Mouse (Mus musculus) cerebellum, postnatal 4 days (tissue): ENCODE results near the gene Pparg.

Experiments used
- DNase-seq, 2 experiments: peaks; one replicate each; pipeline ENCODE4 v3.0.0; 2022; ENCODE audit warnings: low spot score in 2 of 2, mixed read lengths in 1 of 2

Gene Pparg

GRCm38 (mm10) chr6:115360776-115361605 is at the start of gene Pparg:
Pparg (plus strand) TSS chr6:115360951.
- DNase-seq: peak; percentile 21 to 30

GRCm38 (mm10) chr6:115312780-115313179 is 48.0 kb upstream of the Pparg start:
- peak in 1 of 2 experiments; percentile 21 for DNase-seq

GRCm38 (mm10) chr6:115313235-115313738 is 47.5 kb upstream of the Pparg start:
- DNase-seq: peak in 1 of 2 experiments; percentile 10

- DNase-seq: no peak
Observed at GRCm38 (mm10) chr6:115313910-115314309, 46.8 kb upstream of the Pparg start.

DNA sequence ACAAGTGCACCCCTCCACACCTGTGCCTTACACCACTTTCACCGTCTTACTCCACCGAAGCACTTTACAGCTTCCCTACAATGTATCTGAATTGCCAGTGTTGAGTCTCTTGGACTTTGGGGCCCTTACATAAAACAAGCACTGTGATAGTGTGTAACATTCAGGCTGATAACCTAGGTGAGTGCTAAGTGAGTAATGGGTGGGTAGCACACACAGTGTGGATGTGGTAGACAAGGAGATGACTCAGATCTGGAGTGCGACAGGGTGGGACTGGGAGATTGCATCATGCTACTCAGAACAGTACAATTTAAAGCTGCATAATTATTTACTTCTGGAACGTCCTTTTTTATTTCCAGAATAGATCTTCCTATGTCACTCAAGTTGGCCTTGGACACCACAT is 45.0 kb upstream of the Pparg start:
- no peak for DNase-seq

GRCm38 (mm10) chr6:115316811-115317221 is 43.9 kb upstream of the Pparg start:
- DNase-seq: peak in 1 of 2 experiments; percentile 8

- DNase-seq: no peak
Observed at GRCm38 (mm10) chr6:115318811-115319210, 41.9 kb upstream of the Pparg start.

GRCm38 (mm10) chr6:115319686-115320085 is 41.1 kb upstream of the Pparg start:
- no peak for DNase-seq

- DNase-seq: no peak
Observed at GRCm38 (mm10) chr6:115320927-115321714, 39.6 kb upstream of the Pparg start.

DNA sequence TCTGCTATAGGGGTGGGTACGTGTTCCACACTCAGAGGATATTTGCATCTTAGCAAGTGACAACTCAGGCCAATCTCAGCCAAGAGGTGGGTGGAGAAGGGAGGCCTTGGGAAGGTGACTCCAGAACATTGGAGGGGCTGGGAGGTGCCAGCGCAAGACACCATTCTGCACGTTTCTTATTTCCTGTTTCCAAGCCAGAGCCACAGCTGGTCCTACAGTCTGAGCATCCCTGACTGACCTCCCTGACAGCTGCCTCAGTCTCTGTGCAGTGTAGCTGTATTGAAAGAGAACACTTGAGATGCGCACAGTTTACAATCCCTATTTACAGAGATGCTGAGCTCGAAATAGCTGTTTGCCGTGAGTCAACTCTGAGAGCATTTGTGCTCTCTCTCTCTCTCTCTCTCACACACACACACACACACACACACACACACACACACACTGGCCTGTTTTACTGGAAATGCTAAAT is 38.8 kb upstream of the Pparg start:
- DNase-seq: no peak

DNA sequence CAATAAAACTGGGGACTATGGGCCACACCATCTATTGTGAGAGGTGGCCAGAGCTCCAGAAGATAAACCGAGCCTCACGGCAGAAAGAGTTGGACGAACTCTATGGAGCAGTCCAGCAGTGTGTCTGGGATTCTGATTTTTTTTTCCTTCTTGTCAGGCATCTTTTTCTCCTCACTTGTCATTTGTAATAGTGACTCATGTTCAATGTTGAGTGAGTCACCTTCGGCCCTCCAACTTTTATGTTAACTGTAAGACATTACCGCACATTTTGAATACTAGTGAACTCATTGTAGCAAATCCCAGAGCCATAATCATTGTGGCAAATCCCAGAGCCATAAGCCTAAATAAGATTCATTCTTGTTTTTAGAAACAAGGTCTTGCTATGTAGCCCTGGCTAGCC is 37.8 kb upstream of the Pparg start:
- DNase-seq: no peak

GRCm38 (mm10) chr6:115330964-115331363 is 29.8 kb upstream of the Pparg start:
- DNase-seq: no peak

DNA sequence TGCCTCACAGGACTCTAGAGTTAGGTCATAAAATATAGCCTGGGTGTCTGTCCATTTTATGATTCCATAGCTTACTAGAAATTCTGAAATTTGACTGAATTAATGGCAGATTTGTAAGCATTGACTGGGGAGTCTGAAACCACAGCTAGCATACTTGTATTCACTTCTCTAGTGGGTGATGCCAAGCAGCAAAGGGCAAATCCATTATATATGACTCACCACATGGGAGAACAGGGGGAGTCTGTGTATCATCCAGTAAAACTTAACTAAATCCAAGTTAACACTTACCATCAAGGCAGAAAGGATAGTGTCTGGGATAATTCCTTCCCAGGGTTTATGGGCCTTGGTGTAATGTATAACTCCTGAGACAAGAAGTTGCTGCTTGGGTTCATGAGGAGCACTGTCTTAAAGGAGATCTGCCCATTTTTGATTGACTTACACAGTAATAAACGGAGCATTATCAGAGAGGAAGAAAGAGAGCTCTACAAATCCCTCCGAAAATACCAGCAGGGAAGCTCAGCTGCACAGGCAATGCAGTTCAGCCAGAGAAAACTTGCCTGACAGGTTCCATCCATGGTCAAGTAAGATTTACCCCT is 27.6 kb upstream of the Pparg start:
- DNase-seq: no peak

GRCm38 (mm10) chr6:115335536-115335935 is 25.2 kb upstream of the Pparg start:
- no peak for DNase-seq

GRCm38 (mm10) chr6:115340084-115340483 is 20.7 kb upstream of the Pparg start:
- no peak for DNase-seq

DNA sequence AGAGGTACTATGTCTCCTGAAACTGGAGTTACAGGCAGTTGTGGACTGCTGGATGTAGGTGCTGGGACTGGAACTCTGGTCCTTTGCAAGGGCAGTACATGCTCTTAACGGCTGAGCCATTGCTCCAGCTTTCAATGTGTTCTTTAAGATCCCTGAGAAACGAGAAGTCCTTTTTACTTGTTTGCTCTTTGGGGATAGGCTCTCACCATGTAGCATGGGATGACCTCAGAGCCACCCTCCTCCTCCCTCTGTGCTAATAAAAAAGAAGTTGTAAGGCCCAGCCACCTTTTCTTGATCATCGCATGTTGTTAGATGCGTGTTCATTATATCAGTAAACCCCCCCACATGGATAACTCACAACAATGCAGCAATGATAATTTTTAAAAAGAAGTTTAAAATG is 17.7 kb upstream of the Pparg start:
- no peak for DNase-seq

- no peak for DNase-seq
Observed at GRCm38 (mm10) chr6:115343570-115343969, 17.2 kb upstream of the Pparg start.

GRCm38 (mm10) chr6:115344101-115344500 is 16.6 kb upstream of the Pparg start:
- DNase-seq: no peak

- DNase-seq: no peak
Observed at GRCm38 (mm10) chr6:115344513-115344912, 16.2 kb upstream of the Pparg start.

DNA sequence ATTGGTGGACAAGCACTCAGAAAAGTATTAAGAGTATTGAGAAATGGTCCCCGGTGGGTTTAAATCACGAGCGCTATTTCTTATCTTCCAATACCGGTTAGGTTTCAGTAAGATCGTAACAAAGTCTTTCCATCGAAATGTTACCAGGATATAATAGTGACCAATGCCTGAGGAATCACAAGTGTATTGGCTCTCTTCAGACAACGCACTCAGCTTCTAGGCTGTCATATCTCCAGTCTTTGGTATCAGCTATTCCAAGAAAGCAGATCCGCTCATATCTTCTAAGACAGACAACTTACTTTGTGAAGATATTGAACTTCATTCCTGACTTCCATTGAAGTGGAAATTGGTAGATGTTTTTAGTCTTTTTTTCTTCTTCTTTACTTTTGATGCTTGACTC is 15.7 kb upstream of the Pparg start:
- DNase-seq: no peak

DNA sequence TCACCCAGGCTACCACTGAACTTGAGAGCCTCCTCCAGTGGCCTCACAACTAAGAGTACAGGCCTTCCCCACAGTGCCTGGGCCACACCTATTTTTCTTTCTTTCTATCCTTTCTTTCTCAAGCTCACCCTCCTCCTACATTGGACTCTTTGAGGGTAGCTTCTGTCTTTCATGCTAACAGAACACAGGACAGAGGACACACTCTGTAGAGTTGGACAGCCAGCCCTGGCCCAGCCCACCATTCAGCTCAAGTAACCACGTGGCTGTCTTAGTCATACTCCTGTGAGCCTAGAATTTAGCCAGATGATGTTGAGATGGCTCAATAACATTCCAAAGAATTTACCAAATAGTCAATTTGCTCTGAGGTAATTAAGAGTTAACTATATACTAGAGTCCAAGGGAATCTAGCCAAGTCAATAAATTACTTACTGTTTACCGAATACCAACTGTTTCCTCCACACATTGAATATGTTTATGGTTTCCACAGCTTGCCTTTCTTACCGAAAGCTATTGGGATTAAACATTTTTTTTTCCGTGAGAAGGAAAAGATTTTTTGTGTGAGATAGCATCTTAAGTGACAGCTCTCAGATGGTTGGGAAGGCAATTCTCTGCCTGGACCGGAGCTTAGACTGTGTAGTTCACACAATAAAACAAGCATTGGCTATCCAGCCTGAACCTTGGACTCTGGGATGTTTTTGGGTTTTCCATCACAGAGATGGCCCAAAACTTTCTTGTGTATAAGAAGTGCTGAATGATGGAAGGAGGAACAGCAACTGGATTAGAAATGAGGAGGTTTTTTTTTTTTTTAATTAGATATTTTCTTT is 10.9 kb upstream of the Pparg start:
- DNase-seq: no peak
